Comparison of ENCODE assay signal across 19 mouse cellular contexts in the genomic region with DNA sequence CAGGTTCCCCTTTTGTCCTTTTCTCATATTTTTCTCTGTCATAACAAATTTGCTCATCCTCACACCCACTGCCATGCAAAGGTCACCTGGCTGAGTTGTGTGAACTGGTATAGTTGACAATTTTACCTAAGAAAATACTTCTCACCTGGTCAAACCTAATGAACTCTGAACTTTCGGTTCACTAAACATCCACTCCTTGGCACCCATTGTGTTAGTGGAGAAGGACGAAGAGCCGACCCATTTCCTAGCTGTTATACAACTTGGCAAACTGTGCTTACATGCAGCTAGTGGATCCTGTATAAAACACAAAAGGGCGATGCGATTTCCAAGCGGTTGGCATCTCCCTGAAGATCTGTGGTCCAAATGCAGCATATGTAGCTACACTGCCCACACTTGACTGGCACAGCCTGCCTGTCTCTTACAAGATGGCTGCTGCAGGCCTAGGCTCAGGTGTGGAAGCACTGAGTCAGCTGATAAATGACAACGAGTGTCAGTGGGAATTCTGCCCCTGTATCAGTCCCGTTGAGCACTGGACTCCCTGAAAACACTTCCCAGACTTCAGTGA. TPM values are rescaled to one million over a fixed set of nuclear protein-coding genes. Genes with fewer than 3 reads are reported as not detected.
"Had no signal": no experiment of that assay in that cellular context is flagged by ENCODE, and none has a peak within 500 bp of the region (broad histone marks: within the 10 kb centered on the region; RNA-seq: fewer than 3 reads in every experiment).

No protein-coding gene starts in this region.

- DNase-seq: liver, embryonic 13.5 days; liver, postnatal 0 days; lung, postnatal 14 days; retina, postnatal 1 day; right cerebral cortex, postnatal 4 days; spleen, adult 18-20 months; thymus, adult 18-20 months; thymus, postnatal 14 days had no signal

- H3K4me3 ChIP-seq: intestine, embryonic 15.5 days; layer of hippocampus, adult 2 months; left cerebral cortex, adult 2 months; limb, embryonic 10.5 days; liver, embryonic 13.5 days; lung, embryonic 15.5 days; midbrain, embryonic 15.5 days; neural tube, embryonic 13.5 days had no signal

- H3K9me3 ChIP-seq: intestine, embryonic 15.5 days; limb, embryonic 10.5 days; liver, embryonic 13.5 days; lung, embryonic 15.5 days; midbrain, embryonic 15.5 days; neural tube, embryonic 13.5 days had no signal

- H3K9ac ChIP-seq: hindbrain, embryonic 14.5 days; intestine, embryonic 15.5 days; liver, embryonic 13.5 days; liver, postnatal 0 days; lung, embryonic 15.5 days; midbrain, embryonic 15.5 days; neural tube, embryonic 13.5 days had no signal

- H3K27ac ChIP-seq: hindbrain, embryonic 14.5 days; intestine, embryonic 15.5 days; kidney, postnatal 0 days; layer of hippocampus, adult 2 months; left cerebral cortex, adult 2 months; limb, embryonic 10.5 days; liver, embryonic 13.5 days; lung, embryonic 15.5 days; macrophage; midbrain, embryonic 15.5 days; neural tube, embryonic 13.5 days had no signal

- H3K36me3 ChIP-seq: midbrain, embryonic 15.5 days; neural tube, embryonic 13.5 days had no signal

- ATAC-seq: intestine, embryonic 15.5 days; liver, postnatal 0 days; midbrain, embryonic 15.5 days had no signal

- H3K4me1 ChIP-seq: limb, embryonic 10.5 days; midbrain, embryonic 15.5 days had no signal

- H3K4me2 ChIP-seq: hindbrain, embryonic 14.5 days; intestine, embryonic 15.5 days; liver, embryonic 13.5 days; lung, embryonic 15.5 days; midbrain, embryonic 15.5 days; neural tube, embryonic 13.5 days had no signal

- H3K27me3 ChIP-seq: intestine, embryonic 15.5 days; liver, embryonic 13.5 days; lung, embryonic 15.5 days; midbrain, embryonic 15.5 days; neural tube, embryonic 13.5 days had no signal

RNA-seq across cellular contexts. Expression of a gene that starts 19.5 kb away (rescaled TPM):
- total RNA-seq: monocyte, adult 5-6 weeks had no signal
